Mouse (Mus musculus) megakaryocyte progenitor cell, adult 5-6 weeks (primary cell): ENCODE data around the gene Gpr4. TPM values are rescaled to one million over a fixed set of nuclear protein-coding genes. Genes with fewer than 3 reads are reported as not detected.

Experiments used
- ATAC-seq: replicated peaks from 2 replicates; pipeline ENCODE4 v1.8.0; 2016; ENCODE audit warnings: mild to moderate bottlenecking, moderate TSS enrichment, inconsistent platforms; ENCODE audit not compliant: poor library complexity
- total RNA-seq, 2 experiments: library from RNA; stranded (forward) in 1 of 2; stranded (reverse) in 1 of 2; fragments of 157-497, 149-512 nt in 1 of 2; fragments of 200-1000 nt in 1 of 2; gene quantifications; 2 replicates each; pipeline versions ENCODE4 v1.2.3 to v1.2.4; 2015 to 2017

The Gpr4 gene
- total RNA-seq, 2 experiments from 2014 or later: 0.12 TPM; not detected in 1

- ATAC-seq: no peak
These were observed 43.1 kb downstream of the Gpr4 start for GRCm38 (mm10) chr7:19255395-19255794.

- ATAC-seq: peak; percentile 69
These were observed 44.2 kb downstream of the Gpr4 start for GRCm38 (mm10) chr7:19256567-19256966.

DNA sequence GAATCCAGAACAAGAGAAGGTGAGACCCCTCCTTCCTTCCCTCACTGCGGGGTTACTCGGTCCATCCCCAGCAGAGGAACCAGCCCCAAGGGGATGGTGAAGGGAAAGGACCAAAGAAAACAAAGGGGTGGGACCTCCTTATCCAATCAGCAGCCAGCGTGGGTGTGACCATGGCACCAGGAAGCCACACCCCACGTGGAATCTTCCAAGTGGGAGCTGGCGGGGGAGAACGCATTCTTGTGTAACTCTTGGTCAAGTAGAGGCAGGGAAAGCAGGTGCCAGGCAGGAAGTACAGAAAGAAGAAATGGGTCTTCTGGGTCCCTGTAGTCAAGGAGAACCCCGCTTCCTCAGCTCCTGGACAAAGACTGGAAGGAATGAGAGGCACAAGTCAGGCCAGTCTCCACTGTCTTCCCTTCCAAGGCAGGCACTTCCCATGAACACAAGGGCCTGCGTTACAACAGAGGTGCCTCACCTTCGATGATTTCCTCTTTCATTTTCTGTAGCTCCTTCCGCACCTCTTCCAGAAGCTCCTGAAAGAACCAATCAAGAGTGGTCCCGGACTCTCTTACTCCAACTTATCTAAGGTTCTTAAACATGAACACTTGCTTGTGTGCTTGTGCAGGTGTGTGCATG, 45.2 kb downstream of the Gpr4 start:
- peak; percentile 98 for ATAC-seq

GRCm38 (mm10) chr7:19258336-19258735, 46.0 kb downstream of the Gpr4 start:
- ATAC-seq: no peak

DNA sequence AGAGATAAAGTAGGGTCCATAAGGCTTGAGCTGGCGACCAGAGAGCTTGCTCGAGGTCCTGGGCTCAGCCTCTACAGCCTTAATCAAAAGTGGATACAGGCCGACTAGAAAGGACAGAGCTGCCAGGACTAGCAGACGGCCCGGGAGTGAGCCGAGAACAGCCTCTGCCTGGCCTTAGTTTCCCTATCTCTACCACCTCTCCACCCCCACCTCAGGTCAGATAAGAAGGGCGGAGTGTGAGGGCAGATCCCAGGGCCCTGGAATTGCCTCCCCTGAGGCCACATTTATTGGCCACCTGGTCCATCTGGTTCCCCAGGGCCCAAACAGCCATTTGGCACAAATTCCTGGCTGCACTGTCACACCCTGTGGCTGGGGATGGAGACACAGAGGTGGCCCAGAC, 52.8 kb downstream of the Gpr4 start:
- peak; percentile 3 for ATAC-seq

- peak; percentile 66 for ATAC-seq
These were observed 53.8 kb downstream of the Gpr4 start for GRCm38 (mm10) chr7:19265928-19266822.

DNA sequence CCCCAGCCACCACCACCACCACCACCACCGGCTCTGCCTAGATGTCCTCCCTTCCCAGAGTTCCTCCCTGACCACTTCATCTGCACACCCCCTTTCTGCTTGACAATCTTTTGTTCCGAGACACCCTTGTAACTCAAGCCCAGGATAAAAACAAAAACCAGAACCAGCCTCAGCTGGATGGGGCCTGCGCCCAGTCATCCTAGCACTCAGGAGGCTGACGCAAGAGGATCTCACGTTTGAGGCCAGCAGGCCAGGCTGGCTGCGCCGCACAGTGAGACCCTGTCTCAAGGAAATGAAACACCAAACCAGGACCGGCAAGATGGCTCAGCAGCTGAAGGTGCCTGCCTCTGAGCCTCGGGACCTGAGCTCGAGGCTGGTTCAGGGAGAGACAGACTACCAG, 54.7 kb downstream of the Gpr4 start:
- ATAC-seq: peak; percentile 12; the same call in 1 of the 2 replicates

DNA sequence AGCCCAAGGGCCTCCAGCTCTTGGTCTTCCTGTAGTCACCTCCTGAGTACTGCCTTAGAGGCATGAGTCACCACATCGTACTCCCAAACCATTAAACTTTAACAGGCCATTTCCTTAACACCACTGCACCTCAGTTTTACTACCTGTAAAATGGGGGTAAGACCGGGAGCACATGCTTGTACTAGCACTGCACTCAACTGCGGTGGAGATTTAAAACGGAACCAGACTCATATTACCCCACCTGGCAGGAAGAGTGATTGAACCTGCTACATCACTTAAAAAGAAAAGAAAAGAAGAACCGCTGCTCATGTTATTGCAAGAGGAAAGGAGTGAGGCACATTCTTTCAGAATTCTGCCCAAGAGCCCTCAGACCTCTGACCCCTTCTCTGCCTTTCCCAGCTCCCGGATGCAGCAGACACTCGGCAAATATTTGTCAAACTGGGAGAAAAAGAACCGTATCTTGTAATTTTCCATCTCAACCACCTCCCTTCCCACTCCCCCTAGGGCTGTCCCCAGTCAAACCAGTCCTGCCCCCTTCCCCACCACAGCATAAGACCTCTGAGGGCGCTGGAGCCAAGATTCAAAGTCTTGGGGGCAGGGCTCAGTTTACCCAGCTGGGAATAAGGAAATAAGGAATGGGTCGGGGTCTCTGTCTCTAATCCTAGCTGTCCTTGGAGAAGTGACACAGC, 56.8 kb downstream of the Gpr4 start:
- no peak for ATAC-seq

- no peak for ATAC-seq
These were observed 57.5 kb downstream of the Gpr4 start for GRCm38 (mm10) chr7:19269721-19270441.

GRCm38 (mm10) chr7:19270509-19271237, 58.3 kb downstream of the Gpr4 start:
- ATAC-seq: no peak

- peak; percentile 71 for ATAC-seq
These were observed 59.2 kb downstream of the Gpr4 start, which contains the start of gene Vasp for GRCm38 (mm10) chr7:19271238-19272172. Gene Vasp, minus strand, starts transcription at chr7:19271817.

GRCm38 (mm10) chr7:19272173-19272764, 59.9 kb downstream of the Gpr4 start:
- ATAC-seq: peak; percentile 52

Other genes with a start within 250 kb of the Gpr4 start
- gene Nanos2, start 225.1 kb upstream of the Gpr4 start, total RNA-seq (2015): not detected in 2 replicates
- gene Nanos2, start 225.1 kb upstream of the Gpr4 start, total RNA-seq (2017): not detected in 2 replicates
- 0.17 TPM in 1 of 2 replicates, not detected in the other for gene Mypop, start 221.3 kb upstream of the Gpr4 start, total RNA-seq (2015)
- gene Mypop, start 221.3 kb upstream of the Gpr4 start, total RNA-seq (2017): not detected in 2 replicates
- gene Irf2bp1, start 208.5 kb upstream of the Gpr4 start, total RNA-seq (2015): 16.4 and 16.8 TPM in 2 replicates
- gene Irf2bp1, start 208.5 kb upstream of the Gpr4 start, total RNA-seq (2017): 12.5 and 13.1 TPM in 2 replicates
- gene Foxa3, start 189.0 kb upstream of the Gpr4 start, total RNA-seq (2015): not detected in 2 replicates
- not detected in 2 replicates for gene Foxa3, start 189.0 kb upstream of the Gpr4 start, total RNA-seq (2017)
- gene Sympk, start 188.2 kb upstream of the Gpr4 start, total RNA-seq (2015): 58.1 and 74.7 TPM in 2 replicates
- gene Sympk, start 188.2 kb upstream of the Gpr4 start, total RNA-seq (2017): 44.9 and 48.6 TPM in 2 replicates
- not detected in 2 replicates for gene Rsph6a, start 157.8 kb upstream of the Gpr4 start, total RNA-seq (2015)
- gene Rsph6a, start 157.8 kb upstream of the Gpr4 start, total RNA-seq (2017): 0.61 TPM in 1 of 2 replicates, not detected in the other
- 4.4 and 5.5 TPM in 2 replicates for gene Dmwd, start 136.3 kb upstream of the Gpr4 start, total RNA-seq (2015)
- 1.5 and 2.3 TPM in 2 replicates for gene Dmwd, start 136.3 kb upstream of the Gpr4 start, total RNA-seq (2017)
- gene Dmpk, start 128.7 kb upstream of the Gpr4 start, total RNA-seq (2015): 0.78 and 1.9 TPM in 2 replicates
- gene Dmpk, start 128.7 kb upstream of the Gpr4 start, total RNA-seq (2017): 0.84 TPM in 1 of 2 replicates, not detected in the other
- 2.8 and 3.9 TPM in 2 replicates for gene Six5, start 117.9 kb upstream of the Gpr4 start, total RNA-seq (2015)
- 2.3 and 2.4 TPM in 2 replicates for gene Six5, start 117.9 kb upstream of the Gpr4 start, total RNA-seq (2017)
- gene Gm4969, start 94.2 kb upstream of the Gpr4 start, total RNA-seq (2015): 0.24 and 0.57 TPM in 2 replicates
- 0.03 and 0.42 TPM in 2 replicates for gene Gm4969, start 94.2 kb upstream of the Gpr4 start, total RNA-seq (2017)
- gene Fbxo46, start 92.7 kb upstream of the Gpr4 start, total RNA-seq (2015): 2.0 and 2.1 TPM in 2 replicates
- gene Fbxo46, start 92.7 kb upstream of the Gpr4 start, total RNA-seq (2017): 4.2 and 5.0 TPM in 2 replicates
- gene Qpctl, start 63.2 kb upstream of the Gpr4 start, total RNA-seq (2015): 6.5 and 6.9 TPM in 2 replicates
- 3.4 and 5.6 TPM in 2 replicates for gene Qpctl, start 63.2 kb upstream of the Gpr4 start, total RNA-seq (2017)
- gene Snrpd2, start 62.8 kb upstream of the Gpr4 start, total RNA-seq (2015): 106 and 117 TPM in 2 replicates
- 78.6 and 83.9 TPM in 2 replicates for gene Snrpd2, start 62.8 kb upstream of the Gpr4 start, total RNA-seq (2017)
- not detected in 2 replicates for gene Gipr, start 46.4 kb upstream of the Gpr4 start, total RNA-seq (2015)
- not detected in 2 replicates for gene Gipr, start 46.4 kb upstream of the Gpr4 start, total RNA-seq (2017)
- 4.3 and 5.5 TPM in 2 replicates for gene Eml2, start 36.1 kb upstream of the Gpr4 start, total RNA-seq (2015)
- gene Eml2, start 36.1 kb upstream of the Gpr4 start, total RNA-seq (2017): 8.0 and 15.1 TPM in 2 replicates
- 12.4 and 16.1 TPM in 2 replicates for gene Opa3, start 15.8 kb downstream of the Gpr4 start, total RNA-seq (2015)
- gene Opa3, start 15.8 kb downstream of the Gpr4 start, total RNA-seq (2017): 19.9 and 25.0 TPM in 2 replicates
- gene Vasp, start 59.3 kb downstream of the Gpr4 start, total RNA-seq (2015): 46.7 and 49.6 TPM in 2 replicates
- gene Vasp, start 59.3 kb downstream of the Gpr4 start, total RNA-seq (2017): 71.0 and 73.0 TPM in 2 replicates
- 0.20 TPM in 1 of 2 replicates, not detected in the other for gene Ppm1n, start 67.5 kb downstream of the Gpr4 start, total RNA-seq (2015)
- not detected in 2 replicates for gene Ppm1n, start 67.5 kb downstream of the Gpr4 start, total RNA-seq (2017)
- not detected in 2 replicates for gene Rtn2, start 70.1 kb downstream of the Gpr4 start, total RNA-seq (2015)
- gene Rtn2, start 70.1 kb downstream of the Gpr4 start, total RNA-seq (2017): not detected in 2 replicates
- 18.2 and 28.4 TPM in 2 replicates for gene Fosb, start 97.5 kb downstream of the Gpr4 start, total RNA-seq (2015)
- 12.7 and 13.2 TPM in 2 replicates for gene Fosb, start 97.5 kb downstream of the Gpr4 start, total RNA-seq (2017)
- gene Ercc1, start 132.2 kb downstream of the Gpr4 start, total RNA-seq (2015): 26.5 and 32.3 TPM in 2 replicates
- 24.4 and 29.8 TPM in 2 replicates for gene Ercc1, start 132.2 kb downstream of the Gpr4 start, total RNA-seq (2017)
- gene Cd3eap, start 146.9 kb downstream of the Gpr4 start, total RNA-seq (2015): 11.1 and 13.6 TPM in 2 replicates
- gene Cd3eap, start 146.9 kb downstream of the Gpr4 start, total RNA-seq (2017): 24.8 and 27.4 TPM in 2 replicates
- 6.3 and 7.2 TPM in 2 replicates for gene Ppp1r13l, start 147.2 kb downstream of the Gpr4 start, total RNA-seq (2015)
- 0.74 and 1.2 TPM in 2 replicates for gene Ppp1r13l, start 147.2 kb downstream of the Gpr4 start, total RNA-seq (2017)
- 10.7 and 11.2 TPM in 2 replicates for gene Ercc2, start 169.5 kb downstream of the Gpr4 start, total RNA-seq (2015)
- gene Ercc2, start 169.5 kb downstream of the Gpr4 start, total RNA-seq (2017): 26.5 and 31.6 TPM in 2 replicates
- not detected in 2 replicates for gene Klc3, start 191.6 kb downstream of the Gpr4 start, total RNA-seq (2015)
- 0.10 TPM in 1 of 2 replicates, not detected in the other for gene Klc3, start 191.6 kb downstream of the Gpr4 start, total RNA-seq (2017)
- 0.71 and 0.94 TPM in 2 replicates for gene Ckm, start 192.2 kb downstream of the Gpr4 start, total RNA-seq (2015)
- 1.4 and 2.0 TPM in 2 replicates for gene Ckm, start 192.2 kb downstream of the Gpr4 start, total RNA-seq (2017)
- 10.3 and 11.0 TPM in 2 replicates for gene Mark4, start 246.3 kb downstream of the Gpr4 start, total RNA-seq (2015)
- gene Mark4, start 246.3 kb downstream of the Gpr4 start, total RNA-seq (2017): 4.8 and 6.9 TPM in 2 replicates